Mouse (Mus musculus) forebrain, embryonic 14.5 days (tissue): ENCODE results near the gene Dppa2. TPM values are rescaled to one million over a fixed set of nuclear protein-coding genes. Genes with fewer than 3 reads are reported as not detected.

Experiments used
- ATAC-seq: fragments of 200-750 bp; cut with Nextera tagmentation; 2 replicates; pipeline ENCODE4 v1.8.0; 2017; ENCODE audit warnings: mild to moderate bottlenecking, moderate library complexity
- DNase-seq: peaks from one replicate; pipeline ENCODE4 v3.0.0-alpha.2; 2015; ENCODE audit warnings: low spot score
- H3K27ac ChIP-seq: fragments of 300-500 bp; sonication (generic); 2 replicates; pipeline ENCODE4 v1.5.1; 2014; ENCODE audit warnings: low read depth, mild to moderate bottlenecking, control low read depth, low read length, moderate library complexity
- H3K27me3 ChIP-seq: fragments of 300-500 bp; sonication (generic); replicated peaks from 2 replicates; pipeline ENCODE4 v1.6.1; 2014; ENCODE audit warnings: low read length, control low read depth, mixed read lengths; ENCODE audit not compliant: control insufficient read depth, insufficient read depth
- H3K36me3 ChIP-seq: fragments of 300-500 bp; sonication (generic); 2 replicates; pipeline ENCODE4 v1.6.1; 2014; ENCODE audit warnings: low read length, control low read depth; ENCODE audit not compliant: control insufficient read depth, insufficient read depth
- H3K4me1 ChIP-seq: fragments of 300-500 bp; sonication (generic); 2 replicates; pipeline ENCODE4 v1.6.1; 2014; ENCODE audit warnings: antibody characterized with exemption, low read length, control low read depth; ENCODE audit not compliant: control insufficient read depth, insufficient read depth
- H3K4me2 ChIP-seq: fragments of 300-500 bp; sonication (generic); 2 replicates; pipeline ENCODE4 v1.6.1; 2014; ENCODE audit warnings: mild to moderate bottlenecking, control low read depth, low read length
- H3K4me3 ChIP-seq: fragments of 300-500 bp; sonication (generic); 2 replicates; pipeline ENCODE4 v1.5.1; 2014; ENCODE audit warnings: low read depth, low read length, control low read depth
- H3K9ac ChIP-seq: fragments of 300-500 bp; sonication (generic); 2 replicates; pipeline ENCODE4 v1.6.1; 2014; ENCODE audit warnings: mild to moderate bottlenecking, low read length, control low read depth, moderate library complexity
- H3K9me3 ChIP-seq: fragments of 300-500 bp; sonication (generic); replicated peaks from 2 replicates; pipeline ENCODE4 v1.6.1; 2016; ENCODE audit warnings: low read length, control low read depth, mixed read lengths; ENCODE audit not compliant: control insufficient read depth
- WGBS: fragments of 180-500 bp; shearing (Covaris S2); extraction: QIAGEN DNeasy Blood & Tissue Kit; methylation state at CpG from one replicate; pipeline ENCODE4 v1.1.7; 2014; 5-methylcytosine and 5-hydroxymethylcytosine counted together
- polyA plus RNA-seq: library from polyadenylated mRNA; unstranded; fragments of >200 nt; fragmentation: Nextera tagmentation; extraction: Ambion mirVana; gene quantifications from 2 replicates; pipeline ENCODE4 v1.2.1, GENCODE M21; 2014

The Dppa2 gene
- polyA plus RNA-seq: not detected in 2 replicates

DNA sequence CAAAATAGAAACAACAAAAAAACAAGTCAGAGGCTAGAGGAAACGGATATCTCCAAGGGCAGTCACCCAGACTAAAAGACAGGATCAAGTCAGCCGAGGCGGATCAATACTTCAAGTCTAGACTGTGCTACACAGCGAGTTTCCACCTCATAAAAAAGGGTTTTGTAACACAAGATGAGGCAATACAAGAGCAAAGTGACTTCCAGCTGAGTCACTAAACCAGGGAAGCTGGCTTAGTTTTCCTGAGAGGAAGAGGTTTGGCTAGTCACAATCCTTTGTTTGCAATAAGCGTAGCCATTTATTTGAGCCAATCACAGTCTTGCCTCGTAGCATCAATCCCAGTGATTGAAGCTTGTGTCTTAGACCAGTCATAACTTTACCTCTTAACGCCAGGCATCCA lies at the start of gene Dppa2:
TSS of gene Dppa2 (plus strand) at position 400 of the 400 bp plus-strand sequence.
- H3K27ac ChIP-seq: no peak within 1 kb of the TSS
- no peaks in the 10 kb centered on the region for H3K36me3 ChIP-seq
- H3K9me3 ChIP-seq: no peaks in the 10 kb centered on the region
- no peak within 1 kb of the TSS for H3K4me2 ChIP-seq
- 82% methylated on average over 7 of the region's 7 CpGs for WGBS
- ATAC-seq (no peak), DNase-seq (no peak)
- H3K4me1 ChIP-seq: no peaks in the 10 kb centered on the region
- H3K27me3 ChIP-seq: no peaks in the 10 kb centered on the region
- H3K9ac ChIP-seq: no peak within 1 kb of the TSS
- H3K4me3 ChIP-seq: no peak within 1 kb of the TSS

DNA sequence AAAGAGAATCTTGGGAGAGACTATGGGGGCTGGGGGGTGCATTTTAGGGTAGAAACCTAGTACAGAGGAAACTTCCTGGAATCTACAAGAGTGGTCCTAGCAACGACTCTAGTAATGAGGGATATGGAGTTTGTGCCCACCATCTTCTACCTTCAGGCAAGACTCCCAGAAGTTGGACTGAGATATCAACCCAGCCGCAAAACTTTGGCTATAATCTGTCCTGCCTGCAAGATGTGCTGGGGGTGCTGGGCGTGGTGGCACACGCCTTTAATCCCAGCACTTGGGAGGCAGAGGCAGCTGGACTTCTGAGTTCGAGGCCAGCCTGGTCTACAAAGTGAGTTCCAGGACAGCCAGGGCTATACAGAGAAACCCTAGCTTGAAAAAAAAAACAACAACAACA lies 49.1 kb upstream of the Dppa2 start:
- no peak for DNase-seq

DNA sequence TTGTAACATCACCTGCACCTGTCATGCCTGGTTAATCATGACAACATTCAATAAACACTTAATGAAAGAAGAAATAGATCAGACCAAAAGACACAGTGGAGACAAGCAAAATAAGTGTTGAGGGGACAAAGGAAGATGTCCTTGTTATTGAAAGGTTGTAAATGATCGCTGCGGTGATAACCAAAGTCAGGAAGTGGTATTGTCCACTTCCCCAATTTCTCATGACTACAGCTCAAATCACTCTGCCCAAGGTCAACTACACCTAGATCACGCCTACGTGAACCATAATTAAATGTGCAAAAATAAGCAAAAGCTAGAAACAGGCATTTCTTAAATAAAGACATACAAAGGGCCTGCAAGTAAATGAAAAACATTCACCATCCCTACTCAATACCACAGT lies 44.2 kb upstream of the Dppa2 start:
- no peak overlapping the region for H3K9ac ChIP-seq
- WGBS: 96% methylated on average over 4 of the region's 4 CpGs
- no peak for DNase-seq
- no peaks in the 10 kb centered on the region for H3K9me3 ChIP-seq
- H3K4me3 ChIP-seq: no peak overlapping the region
- H3K4me1 ChIP-seq: no peaks in the 10 kb centered on the region
- ATAC-seq: no peak
- no peaks in the 10 kb centered on the region for H3K36me3 ChIP-seq
- no peaks in the 10 kb centered on the region for H3K27me3 ChIP-seq
- no peak overlapping the region for H3K27ac ChIP-seq
- H3K4me2 ChIP-seq: no peak overlapping the region

More for the DNA sequence above, 49.1 kb upstream of the Dppa2 start:
- 93% methylated on average over 5 of the region's 5 CpGs for WGBS
- H3K9me3 ChIP-seq: no peaks in the 10 kb centered on the region
- no peak overlapping the region for H3K27ac ChIP-seq
- H3K9ac ChIP-seq: no peak overlapping the region
- H3K27me3 ChIP-seq: no peaks in the 10 kb centered on the region
- no peak overlapping the region for H3K4me3 ChIP-seq
- H3K4me2 ChIP-seq: no peak overlapping the region
- no peaks in the 10 kb centered on the region for H3K4me1 ChIP-seq
- H3K36me3 ChIP-seq: no peaks in the 10 kb centered on the region
- ATAC-seq: no peak

- no peaks in the 10 kb centered on the region for H3K27me3 ChIP-seq
- H3K9ac ChIP-seq: no peak overlapping the region
- H3K4me2 ChIP-seq: no peak overlapping the region
- no peaks in the 10 kb centered on the region for H3K9me3 ChIP-seq
- H3K4me3 ChIP-seq: no peak overlapping the region
- no peaks in the 10 kb centered on the region for H3K4me1 ChIP-seq
- no peaks in the 10 kb centered on the region for H3K36me3 ChIP-seq
- DNase-seq: no peak
- H3K27ac ChIP-seq: no peak overlapping the region
- 83% methylated on average over 1 of the region's 1 CpGs for WGBS
- no peak for ATAC-seq
Observed at GRCm38 (mm10) chr16:48262901-48263300, 40.8 kb upstream of the Dppa2 start.

DNA sequence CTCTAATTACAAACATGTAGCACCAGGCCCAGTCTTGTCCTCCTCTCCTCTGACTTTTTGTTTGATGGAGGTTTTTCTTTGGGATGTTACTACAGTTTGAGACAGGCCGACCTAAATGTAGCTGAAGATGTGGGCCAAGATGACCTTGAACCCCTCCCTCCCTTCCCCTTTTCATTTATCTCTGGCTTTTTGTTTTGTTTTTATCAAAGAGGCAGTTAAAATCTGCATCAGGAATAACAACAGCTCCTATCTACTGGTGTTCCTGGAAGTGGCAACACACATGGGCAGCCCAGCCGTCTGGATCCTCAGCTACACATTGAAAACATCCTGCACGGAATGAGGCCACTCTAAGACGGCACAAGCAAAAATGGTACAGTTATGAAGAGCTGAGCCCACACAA lies 37.9 kb upstream of the Dppa2 start:
- H3K4me2 ChIP-seq: no peak overlapping the region
- no peaks in the 10 kb centered on the region for H3K9me3 ChIP-seq
- WGBS: 93% methylated on average over 4 of the region's 4 CpGs
- no peaks in the 10 kb centered on the region for H3K4me1 ChIP-seq
- no peak overlapping the region for H3K9ac ChIP-seq
- no peaks in the 10 kb centered on the region for H3K36me3 ChIP-seq
- DNase-seq (no peak), ATAC-seq (no peak)
- no peak overlapping the region for H3K4me3 ChIP-seq
- H3K27ac ChIP-seq: no peak overlapping the region
- no peaks in the 10 kb centered on the region for H3K27me3 ChIP-seq

DNA sequence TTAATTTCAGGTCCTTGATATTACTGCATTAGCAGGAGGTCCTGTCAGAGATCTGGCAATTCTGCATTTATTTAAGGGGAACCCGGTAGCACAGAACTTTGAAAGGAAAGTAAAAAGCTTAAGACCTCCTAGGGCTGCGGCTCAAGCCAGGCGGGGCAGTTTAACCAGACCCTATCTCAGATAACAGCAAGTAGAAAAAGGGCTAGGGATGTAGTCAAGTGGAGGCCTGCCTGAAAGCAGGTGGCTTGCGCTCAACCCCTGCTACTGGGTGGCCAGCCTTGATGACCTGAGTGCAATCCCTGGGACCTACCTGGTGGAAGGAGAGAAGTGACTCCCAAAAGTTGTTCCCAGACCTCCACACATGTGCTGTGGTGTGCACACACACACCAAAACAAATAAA lies 26.8 kb upstream of the Dppa2 start:
- Histone ChIP-seq H3K9me3 (no peaks in the 10 kb centered on the region), H3K36me3 (no peaks in the 10 kb centered on the region), H3K27me3 (no peaks in the 10 kb centered on the region), H3K27ac (no peak overlapping the region), H3K9ac (no peak overlapping the region), H3K4me3 (no peak overlapping the region), H3K4me1 (no peaks in the 10 kb centered on the region), H3K4me2 (no peak overlapping the region)
- 67% methylated on average over 4 of the region's 4 CpGs for WGBS
- no peak for ATAC-seq
- DNase-seq: no peak

- no peak overlapping the region for H3K4me3 ChIP-seq
- DNase-seq (no peak), ATAC-seq (no peak)
- no peak overlapping the region for H3K27ac ChIP-seq
- H3K9ac ChIP-seq: no peak overlapping the region
- no peak overlapping the region for H3K4me2 ChIP-seq
- H3K27me3 ChIP-seq: no peaks in the 10 kb centered on the region
- no peaks in the 10 kb centered on the region for H3K4me1 ChIP-seq
- WGBS: 96% methylated on average over 4 of the region's 4 CpGs
- no peaks in the 10 kb centered on the region for H3K36me3 ChIP-seq
- no peaks in the 10 kb centered on the region for H3K9me3 ChIP-seq
Observed at GRCm38 (mm10) chr16:48280883-48281282, 22.8 kb upstream of the Dppa2 start.

- 50% methylated on average over 1 of the region's 1 CpGs for WGBS
- Histone ChIP-seq H3K27ac (no peak overlapping the region), H3K9ac (no peak overlapping the region)
Observed at GRCm38 (mm10) chr16:48282801-48283200, 20.9 kb upstream of the Dppa2 start.

DNA sequence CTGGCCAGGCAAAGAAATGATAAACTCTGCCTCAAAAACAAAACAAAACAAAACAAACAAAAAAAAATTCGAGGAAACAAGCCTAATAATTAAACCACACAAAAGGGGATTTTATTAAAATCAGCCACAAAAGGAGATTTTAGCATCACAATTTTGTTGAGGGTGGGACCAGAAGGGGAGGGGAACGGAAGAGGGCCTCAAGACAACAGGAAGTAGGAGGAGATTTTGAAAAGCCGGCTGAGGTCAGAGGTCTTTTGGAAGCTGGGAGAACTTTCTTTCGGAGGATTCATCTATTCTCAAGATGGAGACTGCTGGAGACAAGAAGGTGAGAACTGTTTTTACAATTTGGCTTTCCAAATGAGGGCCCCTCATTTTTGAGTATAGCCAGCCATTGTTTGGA lies 20.2 kb upstream of the Dppa2 start, which contains the start of gene Dppa4:
TSS of gene Dppa4 (plus strand) at position 217 of the 400 bp plus-strand sequence.
- Histone ChIP-seq H3K27me3 (no peaks in the 10 kb centered on the region), H3K9ac (no peak within 1 kb of the TSS), H3K27ac (no peak within 1 kb of the TSS), H3K4me2 (no peak within 1 kb of the TSS), H3K4me1 (no peaks in the 10 kb centered on the region), H3K9me3 (no peaks in the 10 kb centered on the region), H3K36me3 (no peaks in the 10 kb centered on the region), H3K4me3 (no peak within 1 kb of the TSS)
- ATAC-seq (no peak), DNase-seq (no peak)
- 86% methylated on average over 4 of the region's 4 CpGs for WGBS

More at GRCm38 (mm10) chr16:48282801-48283200, 20.9 kb upstream of the Dppa2 start:
- Histone ChIP-seq H3K27me3 (no peaks in the 10 kb centered on the region), H3K4me3 (no peak overlapping the region), H3K9me3 (no peaks in the 10 kb centered on the region), H3K36me3 (no peaks in the 10 kb centered on the region), H3K4me2 (no peak overlapping the region), H3K4me1 (no peaks in the 10 kb centered on the region)
- DNase-seq (no peak), ATAC-seq (no peak)
